Mouse (Mus musculus) intestine, embryonic 16.5 days (tissue): ENCODE measurements around the gene Akr1c20. TPM values are rescaled to one million over a fixed set of nuclear protein-coding genes. Genes with fewer than 3 reads are reported as not detected.

Experiments used
- ATAC-seq: fragments of 200-750 bp; cut with Nextera tagmentation; 2 replicates; pipeline ENCODE4 v1.8.0; 2017; ENCODE audit warnings: moderate TSS enrichment, moderate library complexity
- H3K27ac ChIP-seq: fragments of 300-500 bp; sonication (generic); 2 replicates; pipeline ENCODE4 v1.5.1; 2014; ENCODE audit warnings: mild to moderate bottlenecking, low read length
- H3K27me3 ChIP-seq: fragments of 300-500 bp; sonication (generic); replicated peaks from 2 replicates; pipeline ENCODE4 v1.6.1; 2014; ENCODE audit warnings: low read length, control low read depth, mixed read lengths; ENCODE audit not compliant: control insufficient read depth, insufficient read depth
- H3K36me3 ChIP-seq: fragments of 300-500 bp; sonication (generic); 2 replicates; pipeline ENCODE4 v1.6.1; 2014; ENCODE audit warnings: low read length, control low read depth; ENCODE audit not compliant: control insufficient read depth, insufficient read depth
- H3K4me1 ChIP-seq: fragments of 300-500 bp; sonication (generic); 2 replicates; pipeline ENCODE4 v1.6.1; 2014; ENCODE audit warnings: low read length, control low read depth, mixed read lengths; ENCODE audit not compliant: control insufficient read depth, insufficient read depth
- H3K4me2 ChIP-seq: fragments of 300-500 bp; sonication (generic); 2 replicates; pipeline ENCODE4 v1.6.1; 2014; ENCODE audit warnings: low read depth, low read length, control low read depth
- H3K4me3 ChIP-seq: fragments of 300-500 bp; sonication (generic); 2 replicates; pipeline ENCODE4 v1.5.1; 2014; ENCODE audit warnings: mild to moderate bottlenecking, low read length
- H3K9ac ChIP-seq: fragments of 300-500 bp; sonication (generic); 2 replicates; pipeline ENCODE4 v1.6.1; 2014; ENCODE audit warnings: low read depth, low read length
- H3K9me3 ChIP-seq: fragments of 300-500 bp; sonication (generic); 2 replicates; pipeline ENCODE4 v1.6.1; 2016; ENCODE audit warnings: low read length, control low read depth; ENCODE audit not compliant: control insufficient read depth
- WGBS: fragments of 180-500 bp; shearing (Covaris S2); extraction: QIAGEN DNeasy Blood & Tissue Kit; methylation state at CpG from one replicate; pipeline ENCODE4 v1.1.7; 2014; 5-methylcytosine and 5-hydroxymethylcytosine counted together
- polyA plus RNA-seq: library from polyadenylated mRNA; unstranded; fragments of >200 nt; fragmentation: Nextera tagmentation; extraction: Ambion mirVana; gene quantifications from 2 replicates; pipeline ENCODE4 v1.2.1, GENCODE M21; 2015

Akr1c20 gene
- not detected in 2 replicates for polyA plus RNA-seq

DNA sequence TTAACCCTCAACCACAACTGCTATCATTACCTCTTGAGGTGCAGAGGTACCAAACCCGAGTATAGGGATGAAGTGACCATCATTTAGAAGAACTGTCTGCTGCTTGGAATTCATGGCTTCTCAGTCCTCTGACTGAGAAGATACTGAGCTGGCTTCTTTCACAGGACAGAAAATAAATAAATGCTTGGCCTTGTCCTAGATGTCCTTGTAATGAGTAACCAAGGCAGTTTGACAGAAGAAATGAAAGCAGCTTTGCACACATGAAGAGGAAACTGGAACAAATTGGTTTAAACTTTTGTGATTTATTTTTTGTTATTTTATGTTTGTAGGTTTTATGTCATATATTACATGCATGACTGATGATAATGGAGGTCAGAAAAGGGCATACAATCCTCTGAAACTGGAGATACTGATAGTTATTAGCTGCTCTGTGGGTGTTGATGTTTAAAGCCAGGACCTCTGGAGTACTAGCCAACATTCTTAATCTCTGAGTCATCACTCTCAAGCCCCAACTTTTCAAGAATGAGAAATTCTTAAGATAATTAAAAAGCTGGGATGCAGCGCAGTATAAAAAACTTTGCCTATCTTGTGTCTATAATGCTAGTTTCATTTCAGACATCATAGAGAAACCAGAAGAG is at the start of gene Akr1c20:
Akr1c20 (minus strand) TSS at position 145 of the 638 bp plus-strand sequence.
- Histone ChIP-seq H3K27ac (no peak within 1 kb of the TSS), H3K27me3 (no peaks in the 10 kb centered on the region), H3K9me3 (no peaks in the 10 kb centered on the region), H3K4me3 (no peak within 1 kb of the TSS), H3K4me1 (no peaks in the 10 kb centered on the region), H3K4me2 (no peak within 1 kb of the TSS), H3K9ac (no peak within 1 kb of the TSS), H3K36me3 (no peaks in the 10 kb centered on the region)
- WGBS = 72% methylated on average over 2 of the region's 2 CpGs
- ATAC-seq = no peak

DNA sequence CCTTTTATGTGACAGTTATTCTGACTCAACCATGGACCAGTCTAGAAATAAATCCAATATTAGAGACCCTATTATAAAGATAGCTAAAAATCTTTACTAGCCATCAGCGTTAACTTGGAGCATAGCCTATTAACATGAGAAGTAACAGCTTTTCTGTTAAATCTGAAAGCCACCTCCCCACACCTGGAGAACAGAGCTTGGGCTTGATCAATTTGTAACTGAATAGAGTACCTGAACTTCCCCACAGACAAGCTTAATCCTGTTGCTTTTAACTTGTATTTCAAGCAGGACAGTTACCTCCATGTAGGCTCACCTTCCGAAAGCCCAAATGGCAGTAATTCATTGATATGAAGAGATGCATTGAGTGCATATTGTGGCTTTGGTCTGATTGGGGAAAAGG is 42.9 kb upstream of the Akr1c20 start:
- Histone ChIP-seq H3K4me1 (no peaks in the 10 kb centered on the region), H3K4me2 (no peak overlapping the region), H3K27ac (no peak overlapping the region), H3K27me3 (no peaks in the 10 kb centered on the region), H3K9me3 (no peaks in the 10 kb centered on the region), H3K36me3 (no peaks in the 10 kb centered on the region), H3K4me3 (no peak overlapping the region), H3K9ac (no peak overlapping the region)
- ATAC-seq = no peak
- WGBS = 84% methylated on average over 2 of the region's 2 CpGs

DNA sequence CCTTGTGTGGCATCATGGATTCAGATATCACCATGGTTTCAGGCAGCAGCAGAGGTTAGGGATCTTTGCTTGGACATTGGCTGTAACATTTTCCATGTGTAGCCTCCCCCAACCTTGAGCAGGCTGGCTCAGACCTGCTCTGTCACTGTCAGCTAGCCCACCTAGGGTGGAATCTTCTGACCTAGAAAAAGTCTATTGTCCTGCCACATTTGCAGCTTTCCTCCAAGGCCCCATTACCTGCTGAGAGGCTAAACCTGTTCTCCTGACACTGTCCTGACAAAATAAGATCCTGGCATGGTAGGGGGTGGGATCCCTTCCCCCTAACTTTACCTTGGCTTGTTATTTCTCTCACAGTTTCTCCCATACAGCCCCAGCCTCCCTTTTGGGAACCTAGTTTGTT is 37.4 kb upstream of the Akr1c20 start:
- H3K4me2 ChIP-seq = no peak overlapping the region
- H3K9me3 ChIP-seq = no peaks in the 10 kb centered on the region
- ATAC-seq = no peak
- H3K9ac ChIP-seq = no peak overlapping the region
- no peak overlapping the region for H3K4me3 ChIP-seq
- H3K36me3 ChIP-seq = no peaks in the 10 kb centered on the region
- H3K27ac ChIP-seq = no peak overlapping the region
- no peaks in the 10 kb centered on the region for H3K4me1 ChIP-seq
- H3K27me3 ChIP-seq = no peaks in the 10 kb centered on the region

DNA sequence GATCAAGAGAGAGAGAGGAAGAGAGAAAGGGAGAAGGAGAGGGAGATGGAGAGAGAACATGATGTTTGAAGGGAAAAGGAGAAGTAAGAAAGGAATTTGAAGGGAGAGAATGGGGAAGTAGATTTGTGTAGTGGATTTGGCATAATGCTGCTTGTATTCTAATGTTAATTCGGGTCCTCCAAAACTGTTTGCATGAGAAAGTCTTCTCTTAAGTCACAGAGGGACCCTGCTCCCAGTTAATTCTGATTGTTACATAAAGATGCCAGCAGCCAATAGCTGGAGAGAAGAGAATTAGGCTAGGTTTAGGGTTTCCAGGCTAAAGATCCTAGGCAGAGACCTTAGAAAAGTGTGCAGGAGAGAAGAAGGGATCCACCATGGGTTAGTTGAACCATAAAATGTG is 36.0 kb upstream of the Akr1c20 start:
- H3K4me3 ChIP-seq = no peak overlapping the region
- H3K27ac ChIP-seq = no peak overlapping the region
- H3K27me3 ChIP-seq = no peaks in the 10 kb centered on the region
- no peak overlapping the region for H3K4me2 ChIP-seq
- no peaks in the 10 kb centered on the region for H3K36me3 ChIP-seq
- no peaks in the 10 kb centered on the region for H3K4me1 ChIP-seq
- 85% methylated on average over 1 of the region's 1 CpGs for WGBS
- no peaks in the 10 kb centered on the region for H3K9me3 ChIP-seq
- H3K9ac ChIP-seq = no peak overlapping the region
- ATAC-seq = no peak

DNA sequence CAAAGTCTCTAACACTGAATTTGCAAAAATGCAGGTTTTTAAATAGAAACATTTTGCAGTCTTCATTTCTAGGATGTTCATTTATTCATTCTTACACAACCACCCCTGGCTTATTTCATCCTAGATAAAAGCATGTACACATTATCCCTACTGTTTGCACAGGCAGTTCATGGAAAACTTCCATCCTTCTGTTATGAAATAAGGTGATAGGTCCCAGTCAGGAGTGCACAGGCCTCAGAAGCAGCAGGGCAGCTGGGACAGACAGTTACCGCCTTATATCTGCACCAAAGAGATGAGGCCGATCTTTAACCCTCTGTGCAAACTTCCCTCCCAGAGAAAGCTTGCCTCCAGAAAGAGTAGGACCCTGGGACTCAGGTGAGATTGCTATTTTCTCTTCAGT is 8.3 kb downstream of the Akr1c20 start:
- no peaks in the 10 kb centered on the region for H3K36me3 ChIP-seq
- no peaks in the 10 kb centered on the region for H3K4me1 ChIP-seq
- no peak overlapping the region for H3K4me2 ChIP-seq
- WGBS = 88% methylated on average over 2 of the region's 2 CpGs
- no peaks in the 10 kb centered on the region for H3K27me3 ChIP-seq
- H3K9me3 ChIP-seq = no peaks in the 10 kb centered on the region
- H3K4me3 ChIP-seq = no peak overlapping the region
- no peak overlapping the region for H3K9ac ChIP-seq
- H3K27ac ChIP-seq = no peak overlapping the region
- ATAC-seq = no peak

DNA sequence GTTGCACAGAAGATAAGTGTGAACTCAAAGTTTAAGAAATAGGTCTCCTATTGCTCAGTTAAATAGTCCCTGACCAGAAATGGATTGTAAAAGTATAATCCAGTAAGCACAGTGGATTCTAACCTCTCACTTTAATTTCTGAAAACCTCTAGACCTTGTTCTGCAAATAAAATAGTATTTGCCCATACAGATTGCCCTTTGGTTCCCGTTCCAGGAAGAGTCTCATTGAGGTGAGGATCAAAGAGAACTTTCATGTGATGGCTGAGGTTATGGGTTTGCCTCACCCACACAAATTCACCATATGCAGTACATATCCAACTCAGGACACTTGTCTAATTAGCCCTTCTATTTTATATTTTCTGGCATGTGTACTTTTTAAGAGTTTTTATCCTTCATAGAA is 55.2 kb downstream of the Akr1c20 start:
- H3K27ac ChIP-seq = no peak overlapping the region
- 68% methylated on average over 1 of the region's 1 CpGs for WGBS

DNA sequence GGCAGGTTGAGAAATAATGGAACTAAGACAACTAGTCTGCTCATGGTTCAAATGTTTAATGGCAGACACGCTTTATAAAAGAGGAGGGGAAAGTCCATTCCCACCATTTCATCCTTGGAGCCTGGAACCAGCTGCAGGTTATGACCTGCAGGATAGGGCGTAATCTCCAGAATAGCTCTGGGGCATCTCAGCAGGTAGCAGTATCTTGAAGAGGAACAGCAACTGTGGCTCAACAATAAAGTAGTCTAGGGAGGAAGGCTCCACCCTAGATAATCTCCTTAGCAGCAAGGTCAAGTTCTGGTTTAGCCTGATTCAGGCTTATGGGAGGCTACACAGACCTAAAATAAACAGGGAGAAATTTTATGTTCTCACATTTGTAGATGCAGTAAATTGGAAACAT is 57.5 kb downstream of the Akr1c20 start:
- ATAC-seq = no peak
- Histone ChIP-seq H3K27me3 (no peaks in the 10 kb centered on the region), H3K4me2 (no peak overlapping the region), H3K36me3 (no peaks in the 10 kb centered on the region), H3K27ac (no peak overlapping the region), H3K4me1 (no peaks in the 10 kb centered on the region), H3K4me3 (no peak overlapping the region), H3K9ac (no peak overlapping the region), H3K9me3 (no peaks in the 10 kb centered on the region)
- 90% methylated on average over 2 of the region's 2 CpGs for WGBS

More for the DNA sequence above, 55.2 kb downstream of the Akr1c20 start:
- H3K27me3 ChIP-seq = no peaks in the 10 kb centered on the region
- no peak for ATAC-seq
- H3K9me3 ChIP-seq = no peaks in the 10 kb centered on the region
- H3K4me3 ChIP-seq = no peak overlapping the region
- H3K4me2 ChIP-seq = no peak overlapping the region
- no peaks in the 10 kb centered on the region for H3K4me1 ChIP-seq
- no peaks in the 10 kb centered on the region for H3K36me3 ChIP-seq
- H3K9ac ChIP-seq = no peak overlapping the region

Other genes starting within 250 kb of the Akr1c20 start
- gene Akr1c12, start 243.9 kb downstream of the Akr1c20 start, polyA plus RNA-seq = 151 and 173 TPM in 2 replicates
- gene Akr1c6, start 89.0 kb downstream of the Akr1c20 start, polyA plus RNA-seq = 0.23 TPM in 1 of 2 replicates, not detected in the other
- not detected in 2 replicates for gene Akr1c21, start 50.7 kb upstream of the Akr1c20 start, polyA plus RNA-seq
- gene Akr1e1, start 85.8 kb upstream of the Akr1c20 start, polyA plus RNA-seq = 56.0 and 61.2 TPM in 2 replicates